Mouse (Mus musculus): ENCODE results near the gene Hamp2.
A peak's percentile ranks its signal among the peaks of the same experiment; 100 is the strongest.

The Hamp2 gene

DNA sequence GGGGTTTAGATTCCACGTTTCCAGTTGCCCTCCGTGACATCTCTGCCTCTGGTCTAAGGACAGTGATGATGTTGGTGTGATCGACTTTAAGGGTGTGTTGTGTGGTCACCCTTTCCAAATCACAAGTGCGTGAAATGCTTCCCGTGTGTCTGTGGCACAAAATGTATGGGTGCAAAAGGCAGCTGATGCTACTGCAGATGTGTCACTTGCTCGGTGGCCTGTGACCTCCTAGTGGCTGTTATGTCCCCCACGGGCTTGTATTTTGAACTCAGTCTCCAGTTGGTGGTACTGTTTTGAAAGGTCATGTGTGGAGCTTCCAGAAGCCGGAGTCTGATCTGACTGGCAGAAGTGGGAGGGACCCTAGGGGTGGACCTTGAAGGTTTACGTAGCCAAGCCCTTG is 32.7 kb downstream of the Hamp2 start:
- no peak for DNase-seq (ENCODE audit: low read depth)

DNA sequence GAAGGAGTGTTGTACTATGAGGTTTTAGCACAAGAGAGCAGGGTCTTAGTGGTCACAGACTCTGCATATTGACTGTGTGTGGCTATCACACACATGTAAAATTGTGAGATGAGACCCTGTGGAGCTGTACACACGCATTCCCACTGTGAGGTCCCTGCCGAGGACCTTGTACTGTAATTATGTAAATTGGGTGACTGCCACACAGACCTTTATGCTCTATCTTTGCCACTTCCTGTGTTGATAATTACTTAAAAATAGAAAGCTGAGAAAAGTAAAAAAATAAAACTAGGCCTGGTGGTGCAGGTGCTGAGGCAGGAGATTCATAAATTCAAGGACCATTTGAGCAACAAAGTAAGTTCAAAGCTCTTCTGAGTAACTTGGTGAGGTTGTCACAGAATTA is 33.8 kb downstream of the Hamp2 start:
- DNase-seq (ENCODE audit: low read depth) = no peak

DNA sequence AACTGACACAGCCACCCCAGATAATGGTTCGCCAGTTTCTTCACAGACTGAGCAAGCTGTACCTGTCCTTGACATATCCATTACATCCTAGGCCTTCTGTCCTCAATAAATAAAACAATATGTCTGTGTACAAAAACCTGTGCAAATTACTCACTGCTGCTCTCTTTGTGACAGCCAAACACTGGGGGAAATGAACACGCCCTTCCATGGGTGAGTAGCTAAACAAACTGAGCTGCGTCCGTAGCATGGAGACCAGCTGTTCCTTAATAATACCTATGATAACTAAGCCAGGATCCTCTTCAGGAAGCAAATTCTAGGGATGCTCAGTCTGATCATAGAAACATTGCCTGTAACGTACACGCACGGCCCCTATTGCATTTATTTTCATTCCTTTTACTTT is 35.7 kb downstream of the Hamp2 start:
- no peak for DNase-seq (ENCODE audit: low read depth)

DNA sequence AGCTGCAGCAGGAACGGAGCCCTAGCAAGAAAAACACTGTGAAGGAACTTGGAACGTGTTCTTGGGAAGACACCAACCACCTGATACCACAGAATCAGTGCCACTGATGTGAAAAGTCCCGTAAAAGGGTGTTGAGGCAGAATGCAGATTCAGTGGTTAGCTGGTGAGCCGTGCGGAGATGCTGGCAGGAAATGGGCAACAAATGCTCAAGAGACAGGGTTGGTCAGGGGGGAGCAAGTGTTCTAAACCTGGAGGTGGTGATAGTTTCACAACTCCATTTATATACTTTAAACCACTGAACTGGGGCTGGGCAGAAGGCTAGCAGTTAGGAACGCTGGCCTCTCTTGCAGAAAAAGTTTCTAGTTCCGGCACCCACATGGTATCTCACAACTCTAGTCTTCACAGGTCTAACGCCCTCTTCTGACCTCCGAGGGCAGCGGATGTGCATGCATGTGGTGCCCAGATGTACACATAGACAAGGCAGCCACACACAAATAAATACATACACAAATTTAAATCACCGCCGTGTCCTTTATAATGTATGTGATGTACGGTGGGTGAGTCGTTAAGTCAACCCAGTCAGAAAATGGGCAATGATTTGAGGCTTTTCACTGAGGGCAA is 36.8 kb downstream of the Hamp2 start:
- peak; percentile 21 for DNase-seq (ENCODE audit: low read depth)

DNA sequence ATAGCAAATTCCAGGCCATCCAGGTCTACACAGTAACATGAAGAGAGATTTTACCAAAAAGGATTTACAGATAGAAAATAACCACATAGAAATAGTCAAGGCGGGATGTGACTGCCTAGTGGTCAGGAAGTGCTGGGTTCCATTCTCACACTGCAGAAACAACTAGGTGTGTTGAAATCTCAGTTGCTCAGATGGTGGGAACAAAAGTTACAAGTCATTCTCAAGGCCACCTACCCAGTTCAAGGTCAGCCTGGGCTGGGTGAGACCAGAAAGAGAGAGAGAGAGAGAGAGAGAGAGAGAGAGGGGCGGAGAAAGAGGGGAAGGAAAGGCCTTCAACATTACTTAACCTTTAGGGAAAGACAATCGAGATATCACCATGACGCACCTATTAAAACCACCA is 37.6 kb downstream of the Hamp2 start:
- DNase-seq (ENCODE audit: low read depth) = no peak

DNA sequence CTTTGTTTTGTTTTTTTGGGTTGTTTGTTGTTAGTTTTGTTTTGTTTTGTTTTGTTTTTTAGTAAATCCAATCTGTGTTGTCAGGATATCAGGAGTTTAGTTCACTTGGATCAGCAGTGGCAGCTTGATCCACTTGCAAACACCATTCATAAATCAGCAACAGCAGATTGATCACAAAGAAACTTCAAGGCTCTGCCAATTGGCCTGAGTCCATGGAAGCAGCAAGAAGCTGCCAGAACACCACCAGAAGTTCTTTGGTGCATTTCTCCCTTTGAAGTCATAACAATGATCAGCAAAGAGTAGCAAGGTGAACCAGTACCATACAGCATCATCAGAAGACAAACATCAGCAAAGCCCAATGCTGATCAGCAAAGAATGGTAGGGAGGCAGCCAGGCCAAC is 40.4 kb downstream of the Hamp2 start:
- no peak for DNase-seq (ENCODE audit: low read depth)

DNA sequence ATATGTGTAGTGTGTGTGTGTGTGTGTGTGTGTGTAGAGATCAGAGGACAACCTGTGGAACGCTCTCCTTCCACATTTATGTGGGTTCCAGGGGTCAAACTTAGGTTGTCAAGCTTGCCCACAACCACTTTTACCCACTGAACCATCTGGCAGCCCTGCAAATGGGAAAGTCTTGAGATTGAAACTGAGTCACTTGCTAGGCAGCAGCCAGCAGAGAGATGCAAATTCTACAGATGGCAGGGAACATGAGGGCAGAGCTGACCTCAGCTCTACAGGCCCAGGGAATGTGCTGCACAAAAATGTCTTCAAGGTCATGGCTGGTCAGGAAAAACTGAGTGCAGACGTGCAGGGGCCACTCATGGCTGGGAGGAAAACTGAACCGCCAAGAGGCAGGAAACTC is 43.1 kb downstream of the Hamp2 start:
- no peak for DNase-seq (ENCODE audit: low read depth)

DNA sequence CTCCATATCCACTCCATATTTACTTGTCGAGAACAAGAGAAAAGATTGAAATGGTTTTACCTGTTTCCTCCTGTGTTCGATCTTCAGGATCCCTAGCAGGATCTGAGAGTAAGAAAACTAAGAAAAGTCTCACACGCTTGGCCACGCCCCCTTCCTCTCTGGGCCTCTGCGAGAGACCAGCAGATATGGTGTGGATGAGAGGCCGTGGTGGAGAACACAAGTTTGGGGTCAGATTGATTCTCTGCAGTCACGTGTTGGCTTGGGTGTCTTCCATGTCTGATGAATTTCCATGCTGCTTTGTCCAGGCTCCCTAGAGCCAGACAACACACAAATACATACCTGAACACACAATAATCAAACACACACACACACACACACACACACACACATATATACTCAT is 44.3 kb downstream of the Hamp2 start, which contains the start of gene Cd22:
Gene Cd22, minus strand, starts transcription at position 167 of the 400 bp plus-strand sequence.
- DNase-seq (ENCODE audit: low read depth) = no peak

DNA sequence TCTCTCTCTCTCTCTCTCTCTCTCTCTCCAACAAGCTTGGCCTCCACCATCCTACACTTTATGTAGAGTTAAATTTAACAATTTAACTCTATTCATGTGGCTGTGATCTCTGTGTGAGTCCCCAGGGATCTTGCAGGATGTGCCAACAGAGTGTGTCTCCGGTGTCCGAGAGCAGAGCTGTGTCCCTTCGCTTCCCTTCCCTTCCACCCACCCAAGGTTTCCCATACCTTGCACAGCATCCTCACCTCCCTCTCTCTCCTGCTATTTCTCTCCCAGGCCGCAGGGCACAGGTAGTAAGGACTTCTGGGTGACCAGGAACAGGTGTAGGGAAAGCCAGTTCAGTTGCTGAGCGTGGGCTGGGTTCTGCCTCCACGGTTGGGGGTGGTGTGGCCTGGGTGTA is 45.5 kb downstream of the Hamp2 start:
- no peak for DNase-seq (ENCODE audit: low read depth)

DNA sequence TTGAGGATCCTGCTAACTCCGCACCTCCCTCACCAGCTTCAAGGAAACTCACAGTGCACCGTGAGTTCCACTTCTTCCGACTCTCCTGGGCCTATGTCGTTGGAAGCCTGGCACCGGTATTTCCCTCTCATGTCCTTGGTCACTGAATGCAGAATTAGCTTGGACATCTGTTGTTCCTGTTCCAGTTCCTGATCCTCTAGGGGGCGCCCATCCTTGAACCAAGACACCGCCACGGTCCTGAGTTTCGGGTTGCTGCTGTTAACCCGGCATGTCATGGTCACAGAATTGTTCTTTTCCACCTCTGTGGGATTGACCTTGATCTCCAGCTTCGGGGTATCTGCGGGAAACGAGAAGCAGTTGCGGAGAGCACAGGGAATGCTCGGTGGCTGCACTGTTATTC is 51.4 kb downstream of the Hamp2 start:
- DNase-seq (ENCODE audit: low read depth) = peak; percentile 79

All from naive thymus-derived CD4-positive, alpha-beta T cell, adult 2 months (primary cell).